Mouse (Mus musculus) right cerebral cortex, adult 18-20 months (tissue): ENCODE data around the gene Nfe2.
"Not testable (repeated sequence)": the region's sequence is repeated elsewhere in the genome, so short reads cannot be mapped to it uniquely, and the experiment has no call there.

Experiments
- DNase-seq: peaks from one replicate; pipeline ENCODE4 v3.0.0; 2022; ENCODE audit warnings: mixed read lengths

Gene Nfe2

GRCm38 (mm10) chr15:103248401-103249313 is 9.5 kb downstream of the Nfe2 start:
- no peak for DNase-seq

- DNase-seq = no peak
Observed at GRCm38 (mm10) chr15:103247782-103248400, 10.3 kb downstream of the Nfe2 start.

- no peak for DNase-seq
Observed at GRCm38 (mm10) chr15:103247078-103247781, 11.0 kb downstream of the Nfe2 start.

GRCm38 (mm10) chr15:103245616-103246015 is 12.6 kb downstream of the Nfe2 start:
- no peak for DNase-seq

GRCm38 (mm10) chr15:103242885-103243284 is 15.3 kb downstream of the Nfe2 start:
- DNase-seq = no peak

GRCm38 (mm10) chr15:103241071-103242018 is 16.9 kb downstream of the Nfe2 start:
- not testable (repeated sequence) for DNase-seq

GRCm38 (mm10) chr15:103240160-103241028 is 17.8 kb downstream of the Nfe2 start, which contains the start of gene Hnrnpa1:
TSS of gene Hnrnpa1 (plus strand) at chr15:103240432.
- peak; percentile 97 for DNase-seq

- peak; percentile 98 for DNase-seq
Observed at GRCm38 (mm10) chr15:103239685-103240159, 18.5 kb downstream of the Nfe2 start, which contains the start of gene Cbx5. TSS of gene Cbx5 (minus strand) at chr15:103239816.

GRCm38 (mm10) chr15:103239130-103239684 is 19.0 kb downstream of the Nfe2 start:
- DNase-seq = peak; percentile 98

GRCm38 (mm10) chr15:103237295-103237694 is 20.9 kb downstream of the Nfe2 start:
- no peak for DNase-seq

GRCm38 (mm10) chr15:103233119-103233518 is 25.1 kb downstream of the Nfe2 start:
- DNase-seq = peak; percentile 48

- DNase-seq = no peak
Observed at GRCm38 (mm10) chr15:103228904-103229303, 29.3 kb downstream of the Nfe2 start.

- DNase-seq = no peak
Observed at GRCm38 (mm10) chr15:103227572-103227971, 30.6 kb downstream of the Nfe2 start.

GRCm38 (mm10) chr15:103227022-103227421 is 31.2 kb downstream of the Nfe2 start:
- no peak for DNase-seq

- DNase-seq = no peak
Observed at GRCm38 (mm10) chr15:103224161-103224560, 34.0 kb downstream of the Nfe2 start.

- no peak for DNase-seq
Observed at GRCm38 (mm10) chr15:103221386-103221785, 36.8 kb downstream of the Nfe2 start.

- DNase-seq = no peak
Observed at GRCm38 (mm10) chr15:103220785-103221184, 37.4 kb downstream of the Nfe2 start.

- DNase-seq = no peak
Observed at GRCm38 (mm10) chr15:103216052-103216451, 42.2 kb downstream of the Nfe2 start.

GRCm38 (mm10) chr15:103214971-103215907 is 43.0 kb downstream of the Nfe2 start:
- peak; percentile 93 for DNase-seq
